Mouse (Mus musculus) frontal cortex, adult (tissue): Measurements from ENCODE around the gene Tmem28.

Experiments
- ATAC-seq: cut with Nextera tagmentation; 2 replicates; pipeline ENCODE4 v1.9.2; 2017; ENCODE audit warnings: mild to moderate bottlenecking, moderate library complexity, mixed read lengths; ENCODE audit not compliant: low TSS enrichment

Tmem28 gene

GRCm38 (mm10) chrX:99820790-99821395, at the start of gene Tmem28:
TSS of gene Tmem28 (plus strand) at chrX:99821021.
- ATAC-seq = 0 out of 2 replicates have a peak, but pooled peaks have one; percentile 9

- ATAC-seq = no peak
Measured at GRCm38 (mm10) chrX:99780308-99780707, 40.5 kb upstream of the Tmem28 start.

- peak; percentile 78 for ATAC-seq
Measured at GRCm38 (mm10) chrX:99808375-99808774, 12.4 kb upstream of the Tmem28 start.

- ATAC-seq = peak; percentile 76
Measured at GRCm38 (mm10) chrX:99819395-99819935, 1.4 kb upstream of the Tmem28 start.

GRCm38 (mm10) chrX:99819936-99820789, 658 bp upstream of the Tmem28 start:
- peak; percentile 74 for ATAC-seq

- no peak for ATAC-seq
Measured at GRCm38 (mm10) chrX:99842090-99842489, 21.3 kb downstream of the Tmem28 start.

GRCm38 (mm10) chrX:99853261-99853741, 32.5 kb downstream of the Tmem28 start:
- peak; percentile 79 for ATAC-seq

GRCm38 (mm10) chrX:99853834-99854233, 33.0 kb downstream of the Tmem28 start:
- ATAC-seq = no peak

- ATAC-seq = no peak
Measured at GRCm38 (mm10) chrX:99872228-99872627, 51.4 kb downstream of the Tmem28 start.

GRCm38 (mm10) chrX:99872632-99873201, 51.9 kb downstream of the Tmem28 start:
- ATAC-seq = no peak

GRCm38 (mm10) chrX:99873259-99873919, 52.6 kb downstream of the Tmem28 start:
- no peak for ATAC-seq

- no peak for ATAC-seq
Measured at GRCm38 (mm10) chrX:99873920-99874296, 53.1 kb downstream of the Tmem28 start.

GRCm38 (mm10) chrX:99876781-99877180, 56.0 kb downstream of the Tmem28 start:
- no peak for ATAC-seq

- ATAC-seq = no peak
Measured at GRCm38 (mm10) chrX:99883396-99883795, 62.6 kb downstream of the Tmem28 start.
